Mouse (Mus musculus): ENCODE measurements at regions not wholly inside any gene's neighbourhood (a gene's known extent, or its start where the extent isn't known, plus 50 kb on each side); places are given as distances from the start of the nearest gene placed in this dataset.

GRCm38 (mm10) chr12:71566371-71566770, 256.7 kb downstream of the Dact1 start:
- DNase-seq = no peak
- intact Hi-C loops (cut with DNase I) = no loop called here

- intact Hi-C loops (cut with DNase I) = no loop called here
- no peak for DNase-seq
These were observed 258.6 kb downstream of the Dact1 start for GRCm38 (mm10) chr12:71568251-71568650.

- intact Hi-C loops (cut with DNase I) = no loop called here
These were observed 259.3 kb downstream of the Dact1 start for GRCm38 (mm10) chr12:71568880-71569390.

GRCm38 (mm10) chr12:71569662-71570061, 260.0 kb downstream of the Dact1 start:
- intact Hi-C loops (cut with DNase I) = no loop called here

More at GRCm38 (mm10) chr12:71568880-71569390, 259.3 kb downstream of the Dact1 start:
- DNase-seq = no peak

GRCm38 (mm10) chr12:71570116-71570515, 260.4 kb downstream of the Dact1 start:
- intact Hi-C loops (cut with DNase I) = no loop called here
- no peak for DNase-seq

More at GRCm38 (mm10) chr12:71569662-71570061, 260.0 kb downstream of the Dact1 start:
- no peak for DNase-seq

- no peak for DNase-seq
- intact Hi-C loops (cut with DNase I) = no loop called here
These were observed 257.9 kb upstream of the Daam1 start for GRCm38 (mm10) chr12:71572833-71573446.

GRCm38 (mm10) chr12:71573456-71573855, 257.4 kb upstream of the Daam1 start:
- no peak for DNase-seq
- intact Hi-C loops (cut with DNase I) = no loop called here

GRCm38 (mm10) chr12:71574685-71575084, 256.2 kb upstream of the Daam1 start:
- intact Hi-C loops (cut with DNase I) = no loop called here
- DNase-seq = no peak

- intact Hi-C loops (cut with DNase I) = no loop called here
- DNase-seq = no peak
These were observed 253.5 kb upstream of the Daam1 start for GRCm38 (mm10) chr12:71577349-71577748.

- no peak for DNase-seq
- intact Hi-C loops (cut with DNase I) = no loop called here
These were observed 252.9 kb upstream of the Daam1 start for GRCm38 (mm10) chr12:71578006-71578405.

GRCm38 (mm10) chr12:71578912-71579311, 252.0 kb upstream of the Daam1 start:
- intact Hi-C loops (cut with DNase I) = no loop called here
- DNase-seq = no peak

GRCm38 (mm10) chr12:71580532-71581290, 250.2 kb upstream of the Daam1 start:
- peak in 1 of 2 experiments; percentile 19 for DNase-seq
- intact Hi-C loops (cut with DNase I) = no loop called here

GRCm38 (mm10) chr12:71584618-71585017, 246.3 kb upstream of the Daam1 start:
- intact Hi-C loops (cut with DNase I) = no loop called here
- no peak for DNase-seq

- intact Hi-C loops (cut with DNase I) = no loop called here
- no peak for DNase-seq
These were observed 232.2 kb upstream of the Daam1 start for GRCm38 (mm10) chr12:71598641-71599040.

GRCm38 (mm10) chr12:71601091-71601690, 229.7 kb upstream of the Daam1 start:
- DNase-seq = no peak
- intact Hi-C loops (cut with DNase I) = no loop called here

- DNase-seq = no peak
- intact Hi-C loops (cut with DNase I) = no loop called here
These were observed 227.7 kb upstream of the Daam1 start for GRCm38 (mm10) chr12:71603136-71603535.

GRCm38 (mm10) chr12:71606366-71606765, 224.5 kb upstream of the Daam1 start:
- intact Hi-C loops (cut with DNase I) = no loop called here
- no peak for DNase-seq

GRCm38 (mm10) chr12:71607966-71608365, 222.9 kb upstream of the Daam1 start:
- intact Hi-C loops (cut with DNase I) = no loop called here
- no peak for DNase-seq

GRCm38 (mm10) chr12:71613326-71613725, 217.6 kb upstream of the Daam1 start:
- peak; percentile 30 to 40 for DNase-seq
- intact Hi-C loops (cut with DNase I) = no loop called here

- DNase-seq = no peak
- intact Hi-C loops (cut with DNase I) = no loop called here
These were observed 215.9 kb upstream of the Daam1 start for GRCm38 (mm10) chr12:71614945-71615344.

GRCm38 (mm10) chr12:71615383-71615782, 215.5 kb upstream of the Daam1 start:
- DNase-seq = no peak
- intact Hi-C loops (cut with DNase I) = no loop called here

- DNase-seq = no peak
- intact Hi-C loops (cut with DNase I) = no loop called here
These were observed 214.8 kb upstream of the Daam1 start for GRCm38 (mm10) chr12:71616121-71616520.
